Comparison of ENCODE assay signal across 15 mouse cellular contexts in the genomic region with DNA sequence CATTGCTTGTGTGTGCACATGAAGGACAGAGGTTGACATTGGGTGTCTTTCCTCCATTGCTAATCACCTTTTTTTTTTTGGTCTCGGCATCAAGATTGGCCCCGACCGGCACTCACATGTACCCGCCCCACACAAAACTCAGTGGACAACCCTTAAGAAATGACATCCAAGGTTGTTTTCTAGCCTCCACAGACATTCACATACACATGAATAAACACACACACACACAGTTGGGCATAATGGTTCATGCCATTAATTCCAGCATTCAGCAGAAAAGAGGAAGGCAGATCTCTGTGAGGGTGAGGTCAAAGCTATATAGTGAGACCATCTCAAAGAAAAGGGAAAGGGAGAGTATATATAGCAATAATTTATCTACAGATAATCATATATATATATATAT.
"Had no signal": no experiment of that assay in that cellular context is flagged by ENCODE, and none has a peak within 500 bp of the region (broad histone marks: within the 10 kb centered on the region; RNA-seq: fewer than 3 reads in every experiment).

No protein-coding gene starts in this region.

- H3K4me3 ChIP-seq: lung, embryonic 15.5 days; megakaryocyte, embryonic 14.5 days; midbrain, embryonic 12.5 days; neural tube, embryonic 12.5 days; stomach, embryonic 15.5 days had no signal

- H3K9ac ChIP-seq: liver, postnatal 0 days; lung, embryonic 15.5 days; midbrain, embryonic 12.5 days; neural tube, embryonic 12.5 days; stomach, embryonic 15.5 days had no signal

- H3K4me2 ChIP-seq: lung, embryonic 15.5 days; midbrain, embryonic 12.5 days; neural tube, embryonic 12.5 days; stomach, embryonic 15.5 days had no signal

- H3K27me3 ChIP-seq: lung, embryonic 15.5 days; midbrain, embryonic 12.5 days; neural tube, embryonic 12.5 days; stomach, embryonic 15.5 days had no signal

- DNase-seq: liver, postnatal 0 days; lung, adult 2 months; lung, postnatal 14 days; lung, postnatal 36 days; right cerebral cortex, postnatal 14 days; thymus, adult 2 months; thymus, postnatal 25 days; thymus, postnatal 4 days had no signal

- H3K27ac ChIP-seq: macrophage; neural tube, embryonic 12.5 days had no signal

- H3K36me3 ChIP-seq: lung, embryonic 15.5 days; midbrain, embryonic 12.5 days; neural tube, embryonic 12.5 days; stomach, embryonic 15.5 days had no signal

- ATAC-seq: liver, postnatal 0 days; lung, postnatal 0 days had no signal

- H3K9me3 ChIP-seq: lung, embryonic 15.5 days; megakaryocyte, embryonic 14.5 days; midbrain, embryonic 12.5 days; neural tube, embryonic 12.5 days; stomach, embryonic 15.5 days had no signal
